Mouse (Mus musculus): Measurements from ENCODE around the gene Ttc9c.
A peak's percentile ranks its signal among the peaks of the same experiment; 100 is the strongest.
"Not testable (repeated sequence)": the region's sequence is repeated elsewhere in the genome, so short reads cannot be mapped to it uniquely, and the experiment has no call there.

The Ttc9c gene

DNA sequence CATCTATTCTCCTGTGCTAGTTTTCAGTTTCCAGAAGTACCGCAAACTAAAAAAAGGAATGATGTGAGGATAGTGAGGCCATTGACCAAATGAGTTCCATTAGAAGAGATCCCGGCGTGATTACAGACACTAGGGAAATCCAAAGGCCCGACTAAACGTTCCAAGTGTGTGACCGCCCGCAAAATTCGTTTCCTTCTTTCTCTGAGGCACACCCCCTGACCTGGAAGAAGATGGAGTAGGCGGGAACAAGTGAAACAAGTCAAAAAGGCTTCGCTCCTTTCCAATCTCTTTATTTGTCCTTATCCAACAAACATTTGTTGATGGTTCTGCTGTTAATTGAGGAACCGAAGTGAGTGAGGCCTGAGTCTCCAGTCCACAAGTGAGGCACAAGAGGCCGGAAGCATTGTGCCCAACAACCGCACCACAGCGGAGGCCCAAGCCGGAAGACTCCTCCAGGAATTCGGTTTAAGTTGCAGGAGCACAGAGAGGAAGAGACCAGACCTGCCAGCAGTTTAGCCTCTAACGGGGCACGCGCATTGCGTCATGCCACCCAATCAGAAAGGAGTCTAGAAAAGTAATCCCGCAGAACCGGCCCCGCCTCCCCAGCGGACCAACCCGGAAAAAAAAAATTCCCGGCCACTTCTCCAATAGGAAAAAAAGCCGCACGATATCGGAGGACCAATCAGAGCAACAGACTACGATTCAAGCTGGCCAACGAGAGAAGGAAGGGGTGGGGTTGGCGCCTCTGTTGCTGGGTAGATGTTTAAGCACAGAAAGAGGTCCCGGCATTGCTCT, at the start of gene Ttc9c:
Gene Ttc9c (minus strand): TSS at position 533 of the 795 bp plus-strand sequence.
- peak; percentile 98 for DNase-seq (ENCODE audit: low read depth, low spot score)

DNA sequence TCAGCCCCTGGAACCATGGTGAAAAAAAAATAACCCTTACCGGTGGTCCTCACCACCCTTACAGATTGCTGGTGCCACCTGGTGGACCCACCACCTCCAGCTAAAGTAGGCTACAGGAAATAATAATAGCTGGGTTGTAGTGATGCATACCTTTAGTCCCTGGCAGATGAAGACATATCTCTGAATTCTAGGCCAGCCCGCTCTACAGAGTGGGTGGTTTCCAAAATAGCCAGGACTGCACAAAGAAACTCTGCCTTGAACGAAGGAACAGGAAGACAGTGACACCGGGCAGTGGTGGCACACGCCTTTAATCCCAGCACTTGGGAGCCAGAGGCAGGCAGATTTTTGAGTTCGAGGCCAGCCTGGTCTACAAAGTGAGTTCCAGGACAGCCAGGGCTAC, 45.1 kb upstream of the Ttc9c start:
- no peak for DNase-seq (ENCODE audit: low read depth, low spot score)

DNA sequence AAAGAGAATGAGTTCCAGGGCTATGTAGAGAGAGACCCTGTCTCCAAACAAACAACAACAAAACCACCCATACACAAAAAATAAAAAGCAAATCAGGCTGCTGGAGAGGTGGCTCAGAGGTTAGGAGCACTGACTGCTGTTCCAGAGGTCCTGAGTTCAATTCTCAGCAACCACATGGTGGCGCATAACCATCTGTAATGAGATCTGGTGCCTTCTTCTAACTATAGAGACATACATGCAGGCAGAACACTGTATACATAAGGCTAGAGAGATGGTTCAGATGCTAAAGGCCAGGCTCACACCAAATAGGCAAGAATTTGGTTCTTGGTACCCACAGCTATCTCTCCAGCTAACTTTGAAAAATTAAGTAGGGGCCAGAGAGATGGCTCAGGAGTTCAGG, 39.9 kb upstream of the Ttc9c start:
- DNase-seq (ENCODE audit: low read depth, low spot score) = no peak

DNA sequence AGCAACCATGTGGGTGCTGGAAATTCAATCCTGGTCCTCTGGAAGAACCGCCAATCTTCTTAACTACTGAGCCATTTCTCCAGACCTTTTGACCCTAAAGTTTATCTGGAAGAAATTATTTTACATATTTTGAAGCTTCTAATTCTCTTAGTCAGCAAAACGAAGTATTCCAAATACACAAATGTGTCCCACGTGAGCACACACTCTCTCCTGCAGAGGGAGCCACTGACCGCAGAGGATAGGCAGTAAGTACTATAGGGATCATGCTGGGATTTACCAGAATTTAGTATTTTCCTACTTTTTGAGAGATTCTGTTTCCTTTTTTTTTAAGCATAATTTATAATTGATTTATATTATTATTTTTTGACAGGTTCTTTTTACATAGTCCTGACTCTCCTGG, 38.6 kb upstream of the Ttc9c start:
- DNase-seq (ENCODE audit: low read depth, low spot score) = no peak

DNA sequence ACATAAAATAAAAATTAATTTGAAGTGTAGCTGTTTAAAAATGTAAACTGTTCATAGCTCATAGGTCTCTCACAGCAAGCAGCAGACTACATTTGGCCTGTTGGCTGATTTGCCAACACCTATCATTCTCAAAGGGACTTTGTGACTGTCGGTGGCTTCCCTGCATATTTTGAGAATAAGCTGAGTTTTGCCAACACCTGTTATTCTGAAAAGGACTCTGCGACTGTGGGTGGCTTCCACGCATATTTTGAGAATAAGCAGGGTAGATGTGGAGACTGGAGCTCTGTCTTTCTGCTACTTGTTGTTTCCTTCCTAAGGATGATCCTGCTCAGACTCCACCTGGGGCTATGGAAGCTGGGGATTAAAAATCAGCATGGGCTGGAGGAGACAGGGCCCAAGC, 34.0 kb upstream of the Ttc9c start:
- DNase-seq (ENCODE audit: low read depth, low spot score) = no peak

DNA sequence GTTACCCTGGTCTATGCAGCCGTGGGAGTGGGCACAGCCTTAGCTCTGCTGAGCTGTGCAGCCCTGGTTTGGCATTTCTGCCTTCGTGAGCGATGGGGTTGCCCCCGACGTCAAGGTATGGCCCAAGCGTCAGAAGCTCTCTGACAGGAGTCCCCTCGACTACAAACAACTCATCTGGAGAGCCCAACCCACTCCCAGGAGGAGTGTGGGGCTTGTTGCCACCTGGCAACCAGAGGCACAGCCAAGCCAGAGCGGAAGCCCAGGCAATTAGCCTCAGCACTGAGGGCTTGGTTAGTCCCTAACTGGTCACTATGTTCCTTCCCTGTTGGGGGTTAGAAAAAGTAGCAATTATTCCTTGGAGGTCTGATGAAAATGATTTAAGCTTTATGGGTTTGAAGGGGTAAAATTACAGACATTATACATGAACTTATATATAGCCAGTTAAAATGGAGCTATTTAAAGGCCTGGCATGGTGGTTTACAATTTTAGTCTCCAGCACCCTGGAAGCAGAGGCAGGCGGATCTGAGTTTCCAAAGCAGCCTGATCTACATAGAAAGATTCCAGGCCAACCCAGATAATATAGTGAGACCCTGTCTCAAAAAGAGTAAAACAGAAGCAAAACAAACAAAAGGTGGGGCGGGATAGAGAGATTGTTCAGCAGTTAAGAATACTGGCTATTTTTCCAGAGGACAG, 33.2 kb upstream of the Ttc9c start:
- no peak for DNase-seq (ENCODE audit: low read depth, low spot score)

DNA sequence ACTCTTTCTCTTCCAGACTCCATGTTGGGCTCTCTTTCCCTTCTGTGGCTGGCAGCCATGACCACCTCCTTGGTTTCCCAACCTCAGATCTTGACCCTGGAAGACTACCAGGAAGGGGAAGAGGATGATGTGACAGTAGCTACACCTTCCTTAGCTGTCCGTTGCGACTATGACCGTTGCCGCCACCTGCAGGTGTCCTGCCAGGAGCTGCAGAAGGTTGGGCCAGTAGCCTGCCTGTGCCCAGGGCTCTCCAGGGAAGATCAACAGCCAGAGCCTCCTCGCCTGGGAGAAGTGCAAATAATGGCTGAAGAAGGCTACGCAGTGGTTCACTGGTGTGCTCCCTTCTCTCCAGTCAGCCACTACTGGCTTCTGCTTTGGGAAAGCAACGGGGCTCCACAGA, 32.5 kb upstream of the Ttc9c start:
- no peak for DNase-seq (ENCODE audit: low read depth, low spot score)

DNA sequence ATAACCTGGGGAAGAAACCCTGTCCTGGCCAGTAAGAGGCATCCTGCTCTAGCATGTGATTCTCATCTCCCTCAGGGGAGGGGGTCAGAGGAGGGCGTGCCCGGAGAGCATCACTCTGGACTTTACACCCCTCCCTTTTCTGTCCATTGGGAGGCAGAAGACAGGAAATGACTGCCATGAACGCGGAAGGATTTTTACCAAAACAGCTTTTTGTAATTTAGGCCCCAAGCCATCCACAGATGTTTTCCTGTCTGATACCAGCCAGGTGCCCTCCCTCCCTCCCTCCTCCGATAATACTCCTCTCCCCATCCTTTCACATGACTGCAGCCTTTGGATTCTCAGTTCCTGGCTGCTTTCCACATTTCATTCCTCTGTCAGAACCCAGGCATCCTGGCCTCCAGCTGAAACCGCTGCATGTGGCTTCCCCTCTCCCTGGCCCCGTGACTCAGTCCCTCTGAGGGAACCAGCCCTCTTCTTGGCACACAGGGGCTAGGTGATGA, 31.3 kb upstream of the Ttc9c start, which contains the start of gene Lrrn4cl:
Gene Lrrn4cl (plus strand): TSS at position 367 of the 500 bp plus-strand sequence.
- DNase-seq (ENCODE audit: low read depth, low spot score) = no peak

DNA sequence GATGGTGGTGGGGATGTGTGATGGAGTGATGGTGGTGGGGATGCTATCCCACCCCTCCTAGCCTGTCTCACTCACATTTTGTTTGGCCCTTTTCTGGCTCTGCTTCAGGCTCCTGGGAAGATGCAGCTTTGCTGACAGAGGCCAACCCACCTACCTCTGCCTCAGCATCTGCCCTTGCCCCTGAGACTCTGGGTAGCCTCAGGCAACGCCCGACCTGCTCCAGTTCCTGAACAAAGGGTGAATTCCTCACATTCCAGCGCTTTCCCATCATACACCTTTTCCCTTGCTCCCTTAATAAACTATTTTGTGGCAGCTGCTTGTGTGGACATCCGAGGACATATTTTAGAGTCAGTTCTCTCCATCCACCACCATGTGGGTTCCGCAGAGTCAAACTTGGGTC, 29.2 kb upstream of the Ttc9c start:
- DNase-seq (ENCODE audit: low read depth, low spot score) = no peak

DNA sequence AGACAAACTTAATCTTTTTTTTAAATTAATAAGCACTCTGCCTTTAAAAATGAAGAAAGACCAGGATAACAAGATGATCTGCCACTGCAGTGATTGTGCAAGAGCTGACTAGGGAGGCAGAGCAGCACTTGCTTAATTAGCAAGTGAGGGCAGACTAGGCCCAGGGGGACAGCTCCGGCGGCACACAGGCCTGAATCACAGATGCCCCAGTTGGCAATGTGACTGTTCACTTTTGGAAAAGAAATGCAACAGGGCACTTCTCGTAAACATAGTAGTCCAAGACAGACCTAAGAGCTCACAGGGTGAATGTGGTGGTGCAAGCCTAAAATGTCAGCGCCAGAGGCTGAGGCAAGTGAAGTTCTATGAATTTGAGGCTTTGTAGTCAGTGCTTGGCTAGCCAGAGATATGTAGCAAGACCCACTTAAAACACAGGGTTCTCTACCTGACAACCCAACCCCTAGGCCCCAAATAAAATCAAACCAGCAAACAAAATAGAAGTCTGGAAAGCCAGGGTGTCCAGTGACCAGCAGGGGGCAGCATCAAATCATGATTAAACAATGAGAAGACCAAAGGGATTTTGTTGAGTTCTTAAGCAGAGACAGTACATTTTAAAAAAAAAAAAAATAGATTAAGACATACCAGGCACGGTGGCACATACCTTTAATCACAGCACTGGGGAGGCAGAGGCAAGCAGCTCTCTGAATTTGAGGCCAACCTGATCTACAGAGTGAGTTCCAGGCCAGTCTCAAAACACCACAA, 25.4 kb upstream of the Ttc9c start:
- DNase-seq (ENCODE audit: low read depth, low spot score) = peak; percentile 74

DNA sequence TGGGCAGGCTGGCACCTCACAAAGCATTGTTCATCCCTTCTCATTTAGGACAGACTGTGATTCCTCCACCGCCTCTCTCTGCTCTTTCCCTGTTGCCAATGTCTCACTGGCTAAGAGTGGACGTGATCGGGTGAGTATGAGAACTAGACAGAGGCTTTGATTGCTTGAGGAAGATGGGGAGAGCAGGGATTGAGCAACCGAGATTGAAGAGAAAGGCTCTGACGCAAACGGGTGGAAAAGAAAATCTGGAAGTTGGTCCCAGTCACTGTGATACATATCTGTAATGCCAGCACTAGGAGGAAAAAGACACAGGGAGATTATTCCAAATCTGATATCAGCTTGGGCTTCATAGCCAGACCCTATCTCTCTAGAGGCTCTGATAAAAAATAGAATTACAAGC, 23.8 kb upstream of the Ttc9c start:
- DNase-seq (ENCODE audit: low read depth, low spot score) = no peak

DNA sequence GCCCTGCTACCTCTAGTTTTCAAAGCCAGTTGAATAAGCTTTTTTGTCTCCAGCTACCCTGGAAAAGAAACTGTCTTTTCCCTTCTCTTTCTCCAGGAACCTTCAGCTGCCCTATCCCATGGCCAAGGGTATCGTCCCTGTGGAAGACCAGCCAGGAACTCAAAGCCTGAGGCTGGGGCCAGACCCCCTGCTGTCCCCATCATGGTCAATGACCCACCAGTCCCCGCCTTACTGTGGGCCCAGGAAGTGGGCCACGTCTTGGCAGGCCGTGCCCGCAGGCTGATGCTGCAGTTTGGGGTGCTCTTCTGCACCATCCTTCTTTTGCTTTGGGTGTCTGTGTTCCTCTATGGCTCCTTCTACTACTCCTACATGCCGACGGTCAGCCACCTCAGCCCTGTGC, 21.9 kb upstream of the Ttc9c start:
- no peak for DNase-seq (ENCODE audit: low read depth, low spot score)

DNA sequence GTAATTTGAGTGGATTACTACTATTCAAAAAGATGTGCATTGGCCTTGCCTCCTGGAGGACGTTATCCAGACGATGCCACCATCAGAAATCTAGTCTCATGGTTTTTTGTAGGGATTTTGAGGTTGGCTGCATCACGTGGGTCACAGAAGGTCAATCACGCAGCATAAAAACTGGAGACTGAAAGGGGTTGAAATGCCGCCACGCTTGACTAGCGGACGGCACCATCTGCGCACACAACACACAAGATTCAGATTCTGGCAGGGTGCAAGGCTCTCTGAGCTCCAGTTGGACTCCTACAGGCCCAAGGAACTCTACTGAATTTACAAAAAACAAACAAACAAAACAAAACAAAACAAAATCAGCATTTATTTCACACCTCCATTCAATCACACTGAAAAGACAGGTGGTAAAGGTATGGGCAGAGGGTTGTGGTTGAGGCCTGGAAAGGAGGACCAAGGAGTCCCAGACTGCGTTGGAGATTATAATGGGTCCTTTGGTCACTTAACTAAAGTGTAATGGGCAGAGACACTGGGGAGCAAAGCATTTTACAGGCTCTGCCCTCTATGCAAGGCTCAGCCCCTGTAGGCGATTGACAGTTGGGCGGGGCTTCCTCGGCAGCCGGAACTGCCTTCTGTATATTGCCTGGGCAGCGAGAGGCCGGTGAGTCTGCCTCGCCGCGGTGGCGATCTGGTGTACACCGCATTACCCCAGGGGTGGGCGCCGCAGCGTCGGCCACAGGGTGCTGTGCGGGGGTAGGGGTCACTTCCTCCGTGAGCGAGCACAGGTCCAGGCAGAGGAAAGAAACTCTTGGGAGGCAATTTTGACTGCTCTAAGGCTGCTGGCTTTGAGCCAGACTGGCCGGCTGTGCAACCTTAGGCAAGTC, 21.0 kb upstream of the Ttc9c start:
- DNase-seq (ENCODE audit: low read depth, low spot score) = no peak

DNA sequence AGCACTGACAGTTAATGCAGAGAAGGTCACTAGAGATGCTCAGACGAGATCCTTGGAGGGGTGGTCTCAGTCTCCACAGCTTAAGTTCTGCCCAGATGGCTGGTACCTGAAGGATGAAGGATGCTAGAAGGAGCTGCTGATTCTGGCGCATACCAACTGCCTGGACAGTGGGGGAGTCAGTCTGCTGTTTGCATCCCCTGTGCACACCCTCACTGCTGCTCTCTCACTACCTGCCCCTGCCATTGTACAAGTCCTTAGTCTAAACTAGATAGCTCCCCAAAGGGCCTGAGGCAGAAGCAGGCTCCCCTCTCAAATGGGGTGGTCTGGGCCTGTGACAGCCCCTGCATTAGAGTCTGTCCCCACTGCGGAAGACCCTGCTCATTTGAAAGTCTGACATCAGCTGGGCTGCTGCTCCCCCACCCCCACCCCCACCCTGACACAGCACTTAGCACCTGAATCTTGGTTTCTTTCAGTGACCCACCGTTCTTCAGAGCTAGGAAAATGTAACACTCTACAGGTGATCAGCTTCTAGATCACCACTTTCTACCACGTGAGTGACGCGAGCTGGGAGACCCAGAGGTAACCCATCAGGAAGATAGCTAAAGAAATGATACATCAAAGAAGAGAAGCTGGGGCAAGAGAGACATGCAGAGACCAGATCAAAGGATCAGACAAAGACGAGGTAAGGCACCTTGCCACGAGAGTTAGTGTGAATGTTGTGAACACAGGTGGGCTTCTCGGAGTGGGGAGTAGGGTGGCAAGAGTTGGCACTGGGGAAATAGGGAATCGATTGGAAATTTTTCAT, 20.2 kb upstream of the Ttc9c start, which contains the start of gene Gng3:
Gene Gng3 (minus strand): TSS at position 92 of the 805 bp plus-strand sequence.
- DNase-seq (ENCODE audit: low read depth, low spot score) = no peak

DNA sequence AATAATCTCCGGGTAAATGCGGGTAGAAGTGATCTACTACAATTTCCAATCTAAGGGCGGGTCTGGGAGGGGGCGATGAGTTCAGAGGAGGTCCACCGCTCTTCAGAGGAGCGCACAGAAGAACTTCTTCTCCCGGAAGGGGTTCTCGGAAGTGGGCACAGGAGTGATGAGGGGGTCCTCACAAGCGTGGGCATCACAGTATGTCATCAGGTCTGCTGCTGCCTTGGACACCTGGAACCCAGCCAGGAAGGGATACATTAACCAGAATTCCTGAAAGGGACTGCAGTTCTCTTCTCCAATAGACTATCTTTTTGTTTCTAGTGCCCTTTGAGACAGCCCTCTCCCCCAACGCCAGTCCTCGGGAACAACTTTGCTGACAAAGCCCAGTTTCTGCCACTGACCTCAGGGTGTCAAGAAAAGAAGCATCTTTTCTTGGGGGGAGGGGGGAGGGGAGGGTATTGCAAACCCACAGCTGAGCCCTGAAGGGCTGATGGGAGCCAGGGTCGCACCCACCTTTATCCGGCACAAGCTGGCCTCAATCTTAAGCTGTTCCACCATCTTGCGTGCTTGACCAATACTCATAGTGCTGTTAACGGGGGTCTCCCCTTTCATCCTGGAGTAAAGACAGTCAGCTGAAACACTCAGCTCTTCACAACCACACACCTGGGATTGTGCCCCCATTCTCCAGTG, 19.1 kb upstream of the Ttc9c start:
- no peak for DNase-seq (ENCODE audit: low read depth, low spot score)

DNA sequence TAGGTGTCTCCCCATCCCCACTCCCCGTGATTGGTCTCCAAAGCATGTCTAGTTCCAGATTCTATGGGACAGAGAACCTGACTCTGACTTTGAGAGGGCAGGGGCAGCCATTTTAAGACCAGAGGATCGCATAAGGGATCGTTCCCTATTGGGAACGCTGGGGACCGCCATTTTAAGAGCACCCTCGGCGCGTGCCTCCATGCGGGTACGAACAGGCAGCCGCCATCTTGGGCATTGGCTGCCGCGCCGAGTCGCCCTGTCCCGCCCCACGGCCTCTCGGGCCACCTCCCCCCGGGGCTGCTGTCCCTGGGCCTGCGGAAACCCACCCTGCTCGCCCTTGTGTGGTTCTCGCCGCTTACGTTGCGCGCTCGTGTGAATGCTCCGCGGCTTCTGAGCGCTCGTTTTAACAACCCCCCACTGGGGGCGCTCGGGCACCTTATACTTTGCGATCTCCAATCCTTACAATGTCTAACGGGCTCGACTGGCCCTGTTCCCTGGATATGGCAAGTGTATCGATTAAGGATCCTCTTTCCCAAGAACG, 18.2 kb upstream of the Ttc9c start, which contains the start of gene Bscl2:
Gene Bscl2 (plus strand): TSS at position 217 of the 541 bp plus-strand sequence.
- DNase-seq (ENCODE audit: low read depth, low spot score) = peak; percentile 83

DNA sequence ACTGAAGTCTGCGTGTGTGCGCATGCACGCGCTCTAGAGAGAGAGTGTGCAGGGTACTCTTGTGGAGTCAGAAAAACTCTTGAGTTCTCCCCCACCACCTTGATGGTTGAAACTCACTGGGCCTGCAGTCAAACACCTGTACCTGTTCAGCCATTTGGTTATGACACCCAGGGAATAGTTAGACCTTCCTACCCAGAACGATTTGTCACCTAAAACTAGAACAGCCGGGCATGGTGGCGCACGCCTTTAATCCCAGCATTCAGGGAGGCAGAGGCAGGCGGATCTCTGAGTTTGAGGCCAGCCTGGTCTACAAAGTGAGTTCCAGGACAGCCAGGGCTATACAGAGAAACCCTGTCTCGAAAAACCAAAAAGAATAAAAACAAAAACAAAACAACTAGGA, 17.2 kb upstream of the Ttc9c start:
- not testable (repeated sequence) for DNase-seq (ENCODE audit: low read depth, low spot score)

DNA sequence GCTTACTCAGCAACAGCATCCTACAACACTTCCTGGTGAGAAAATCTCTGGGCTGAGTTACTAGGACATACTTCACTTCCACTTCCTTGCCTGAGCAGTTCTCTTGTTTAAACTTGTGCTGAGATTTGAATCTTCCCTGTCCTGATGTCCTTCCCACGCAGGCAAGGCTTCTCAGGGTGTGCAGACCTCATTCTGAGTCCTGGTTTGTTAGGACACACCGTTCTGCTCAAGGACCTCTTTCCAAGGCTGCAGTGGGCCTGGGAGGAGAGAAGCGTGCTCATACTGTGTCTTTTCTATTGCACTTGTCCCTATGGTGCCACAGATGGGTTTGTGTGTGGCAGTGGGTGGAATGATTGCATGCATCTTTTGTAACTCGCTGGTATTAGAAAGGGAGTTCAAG, 13.8 kb upstream of the Ttc9c start:
- no peak for DNase-seq (ENCODE audit: low read depth, low spot score)

DNA sequence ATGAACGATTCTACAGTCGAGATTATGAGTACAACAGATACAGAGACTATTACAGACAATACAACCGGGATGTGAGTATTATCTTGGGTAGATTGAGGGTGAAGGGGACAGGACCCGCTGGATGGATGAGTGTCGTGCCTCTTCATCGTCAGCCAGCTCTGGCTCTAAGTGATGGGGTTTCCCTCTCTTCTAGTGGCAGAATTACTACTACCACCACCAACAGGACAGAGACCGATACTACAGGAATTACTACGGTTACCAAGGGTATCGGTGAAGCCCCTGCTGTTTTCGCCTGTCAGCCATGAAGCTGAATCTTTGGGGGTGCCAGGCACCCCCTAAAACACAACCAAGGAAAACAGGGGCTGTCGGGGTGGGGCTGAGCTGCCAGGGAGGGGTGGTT, 12.1 kb upstream of the Ttc9c start:
- DNase-seq (ENCODE audit: low read depth, low spot score) = no peak
